Mouse (Mus musculus) embryonic fibroblast, embryonic 13.5 days (primary cell): ENCODE results near the gene Orc4.

Experiments used
- CTCF ChIP-seq: IDR thresholded peaks from 2 replicates; pipeline ENCODE4 v1.5.1; 2011; ENCODE audit warnings: mild to moderate bottlenecking, control low read depth, low read length, moderate library complexity, borderline replicate concordance; ENCODE audit not compliant: insufficient read depth
- POLR2A ChIP-seq: IDR thresholded peaks from 2 replicates; pipeline ENCODE4 v1.6.1; 2011; ENCODE audit warnings: low read depth, mild to moderate bottlenecking, control low read depth, low read length, moderate library complexity

DNA sequence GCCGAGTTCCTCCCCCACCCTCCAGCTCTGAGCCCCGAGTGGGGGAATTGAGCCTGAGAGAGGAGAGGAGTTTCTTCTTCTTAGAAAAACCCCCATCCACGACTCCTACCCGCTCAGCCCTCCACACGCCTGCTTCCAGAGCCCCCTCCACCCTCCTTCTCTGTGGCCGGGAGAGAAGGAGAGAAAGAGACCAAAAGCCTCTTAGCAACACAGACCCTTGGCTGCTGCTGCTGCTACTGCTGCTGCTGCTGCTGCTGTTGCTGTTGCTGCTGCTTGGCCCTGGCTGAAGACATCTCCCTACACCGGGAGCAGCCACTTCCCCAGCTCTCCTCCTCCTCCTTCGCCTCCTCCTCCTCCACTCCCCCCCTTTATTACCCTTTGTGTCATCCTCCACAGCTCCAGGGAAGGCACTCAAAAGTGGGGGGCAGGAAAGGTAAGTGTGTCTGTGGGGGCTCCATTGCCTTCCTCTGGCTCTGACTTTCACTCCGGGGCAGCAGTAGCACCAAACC lies 280 bp downstream of the Orc4 start:
- TF ChIP-seq POLR2A (peak; percentile 66), CTCF (no peak)
